Comparison of ENCODE assay signal across 13 mouse cellular contexts in the genomic region with DNA sequence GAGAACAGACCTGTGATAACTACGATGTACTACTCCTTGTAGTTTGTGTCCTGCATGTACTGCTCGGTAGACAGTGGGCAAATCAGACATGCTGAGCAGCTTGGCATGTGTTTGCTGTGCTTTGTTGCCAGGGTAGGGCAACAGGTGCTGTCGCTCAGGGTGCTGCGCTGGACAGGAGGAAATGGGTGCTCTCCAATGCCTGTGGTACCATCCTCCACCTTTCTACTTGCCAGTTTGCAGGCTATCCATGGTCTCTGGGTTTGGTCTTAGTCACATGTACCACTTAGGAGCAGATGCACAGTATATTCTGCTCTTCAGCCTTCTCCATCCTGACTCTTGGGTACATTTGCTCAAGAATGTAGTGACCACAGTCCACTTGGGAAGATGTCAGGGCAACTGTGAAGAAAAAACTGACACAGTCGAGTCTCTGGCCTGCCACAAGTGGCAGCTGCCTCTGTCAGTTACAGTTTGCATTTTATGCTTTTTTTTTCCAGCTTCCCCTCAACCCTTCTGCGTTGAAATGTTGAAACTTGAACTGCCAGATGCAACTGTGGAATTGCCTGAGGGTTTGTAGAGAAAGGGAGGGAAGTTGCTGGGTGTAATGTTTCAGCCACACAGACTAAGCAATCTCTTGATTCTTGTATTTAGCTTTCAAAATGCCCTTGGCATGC. TPM values are rescaled to one million over a fixed set of nuclear protein-coding genes. Genes with fewer than 3 reads are reported as not detected.
DNase-seq lines count a peak whose midpoint lies in the region; ATAC-seq and TF ChIP-seq lines count a peak whose summit lies in the region.
"Had no signal": no experiment of that assay in that cellular context is flagged by ENCODE, and none has a peak within 500 bp of the region (broad histone marks: within the 10 kb centered on the region; RNA-seq: fewer than 3 reads in every experiment).

No protein-coding gene starts in this region.

- peaks cover 45% of the 10 kb centered on the region for H3K79me2 ChIP-seq in myocyte (ENCODE audit: control insufficient read depth, insufficient read depth)

- WGBS in forebrain, embryonic 11.5 days: 86% methylated on average over 6 of the region's 6 CpGs
- WGBS in forebrain, embryonic 10.5 days: 85% methylated on average over 6 of the region's 6 CpGs
- WGBS in liver, embryonic 16.5 days (ENCODE audit: insufficient replicate concordance): 67% methylated on average over 6 of the region's 6 CpGs
- 72% methylated on average over 6 of the region's 6 CpGs for WGBS in liver, embryonic 12.5 days (ENCODE audit: insufficient replicate concordance)

- no peak overlapping the region; the same call in 1 of the 2 replicates for H3K9ac ChIP-seq in forebrain, embryonic 11.5 days (ENCODE audit: low read length)
- no peak overlapping the region for H3K9ac ChIP-seq in liver, embryonic 16.5 days (ENCODE audit: low read depth, low read length)
- no peak overlapping the region for H3K9ac ChIP-seq in liver, embryonic 12.5 days
- H3K9ac ChIP-seq: lung, embryonic 15.5 days had no signal

- H3K36me3 ChIP-seq in forebrain, embryonic 11.5 days (ENCODE audit: control insufficient read depth, insufficient read depth, low read length): no peaks in the 10 kb centered on the region; the same call in 1 of the 2 replicates
- H3K36me3 ChIP-seq in forebrain, embryonic 10.5 days (replicated peaks): peaks cover 91% of the 10 kb centered on the region
- no peaks in the 10 kb centered on the region; the same call in none of the 2 replicates for H3K36me3 ChIP-seq in liver, embryonic 16.5 days (ENCODE audit: control insufficient read depth, insufficient read depth)
- H3K36me3 ChIP-seq in liver, embryonic 12.5 days: peaks cover 76% of the 10 kb centered on the region
- H3K36me3 ChIP-seq in myocyte (ENCODE audit: control insufficient read depth, insufficient read depth): peaks cover 23% of the 10 kb centered on the region

- no peaks in the 10 kb centered on the region for H3K4me1 ChIP-seq in forebrain, embryonic 11.5 days (replicated peaks; ENCODE audit: control insufficient read depth, insufficient read depth, low read length)
- H3K4me1 ChIP-seq in forebrain, embryonic 10.5 days: peaks cover 6% of the 10 kb centered on the region; the same call in 1 of the 2 replicates
- no peaks in the 10 kb centered on the region for H3K4me1 ChIP-seq in liver, embryonic 16.5 days (ENCODE audit: control insufficient read depth, low read depth, low read length)
- H3K4me1 ChIP-seq in liver, embryonic 12.5 days: no peaks in the 10 kb centered on the region
- H3K4me1 ChIP-seq in embryonic fibroblast, embryonic 13.5 days (ENCODE audit: control insufficient read depth, insufficient read depth, low read length): peaks cover 16% of the 10 kb centered on the region
- H3K4me1 ChIP-seq: lung, embryonic 15.5 days had no signal

- no peak for TF ChIP-seq POLR2A in embryonic fibroblast, embryonic 13.5 days (IDR thresholded peaks at IDR 0.05; ENCODE audit: low read depth, low read length)
- TF ChIP-seq POLR2A in myocyte (IDR thresholded peaks at IDR 0.05; ENCODE audit: insufficient read length, low read depth): peak; percentile 50

- H3ac ChIP-seq in myocyte (ENCODE audit: control insufficient read depth, insufficient read length): no peak overlapping the region

- H3K27me3 ChIP-seq in forebrain, embryonic 11.5 days (ENCODE audit: control insufficient read depth, insufficient read depth, low read length): no peaks in the 10 kb centered on the region
- no peaks in the 10 kb centered on the region for H3K27me3 ChIP-seq in forebrain, embryonic 10.5 days (ENCODE audit: poor library complexity, severe bottlenecking)
- H3K27me3 ChIP-seq in liver, embryonic 16.5 days (ENCODE audit: control insufficient read depth, insufficient read depth, low read depth, low read length): no peaks in the 10 kb centered on the region
- H3K27me3 ChIP-seq in liver, embryonic 12.5 days (replicated peaks): no peaks in the 10 kb centered on the region
- no peaks in the 10 kb centered on the region for H3K27me3 ChIP-seq in myocyte (ENCODE audit: control insufficient read depth, insufficient read depth, insufficient read length)
- H3K27me3 ChIP-seq: lung, embryonic 15.5 days; Patski had no signal

- no peak overlapping the region for H3K4me3 ChIP-seq in forebrain, embryonic 11.5 days (ENCODE audit: low read depth, low read length)
- no peak overlapping the region for H3K4me3 ChIP-seq in forebrain, embryonic 10.5 days
- H3K4me3 ChIP-seq in liver, embryonic 16.5 days (ENCODE audit: low read depth, low read length): no peak overlapping the region
- H3K4me3 ChIP-seq in liver, embryonic 12.5 days: no peak overlapping the region
- H3K4me3 ChIP-seq in embryonic fibroblast, embryonic 13.5 days (ENCODE audit: insufficient read depth, low read length): no peak overlapping the region
- H3K4me3 ChIP-seq in myocyte: peak overlapping the region; percentile 2
- H3K4me3 ChIP-seq: lung, embryonic 15.5 days had no signal

- H3K27ac ChIP-seq in forebrain, embryonic 11.5 days (ENCODE audit: low read depth, low read length): no peak overlapping the region
- H3K27ac ChIP-seq in forebrain, embryonic 10.5 days: no peak overlapping the region
- H3K27ac ChIP-seq in liver, embryonic 16.5 days (ENCODE audit: low read length): 0 out of 2 replicates have a peak overlapping the region, but pooled peaks have one; percentile 14
- H3K27ac ChIP-seq in liver, embryonic 12.5 days: no peak overlapping the region
- H3K27ac ChIP-seq in embryonic fibroblast, embryonic 13.5 days (ENCODE audit: insufficient read depth, low read length): 0 out of 2 replicates have a peak overlapping the region, but pooled peaks have one; percentile 2
- H3K27ac ChIP-seq: lung, embryonic 15.5 days had no signal

- DNase-seq in forebrain, embryonic 11.5 days (ENCODE audit: low spot score): peak; percentile 22
- no peak for DNase-seq in forebrain, embryonic 10.5 days (ENCODE audit: extremely low spot score, low spot score)
- no peak for DNase-seq in heart, adult 18-20 months
- no peak for DNase-seq in adrenal gland, postnatal 10 days
- DNase-seq: B cell, adult 2 months; heart, postnatal 10 days had no signal

- no peak for ATAC-seq in forebrain, embryonic 11.5 days (replicated peaks; ENCODE audit: low FRiP score)
- no peak for ATAC-seq in liver, embryonic 16.5 days (ENCODE audit: low read depth)
- no peak for ATAC-seq in liver, embryonic 12.5 days
- ATAC-seq: intestine, postnatal 0 days; Patski had no signal

- no peak overlapping the region for H3K4me2 ChIP-seq in forebrain, embryonic 11.5 days (ENCODE audit: low read depth, low read length, severe bottlenecking)
- H3K4me2 ChIP-seq in liver, embryonic 16.5 days (ENCODE audit: low read depth, low read length): no peak overlapping the region
- H3K4me2 ChIP-seq in liver, embryonic 12.5 days: no peak overlapping the region
- H3K4me2 ChIP-seq in myocyte (ENCODE audit: low read depth): peak overlapping the region; percentile 73
- H3K4me2 ChIP-seq: lung, embryonic 15.5 days had no signal

- TF ChIP-seq CTCF in embryonic fibroblast, embryonic 13.5 days (IDR thresholded peaks at IDR 0.05; ENCODE audit: borderline replicate concordance, insufficient read depth, low read length): no peak

- H3K9me3 ChIP-seq in forebrain, embryonic 11.5 days (ENCODE audit: control insufficient read depth, low read length): no peaks in the 10 kb centered on the region
- H3K9me3 ChIP-seq in forebrain, embryonic 10.5 days: no peaks in the 10 kb centered on the region
- H3K9me3 ChIP-seq in liver, embryonic 16.5 days (replicated peaks; ENCODE audit: control insufficient read depth, low read length): no peaks in the 10 kb centered on the region
- H3K9me3 ChIP-seq in liver, embryonic 12.5 days (replicated peaks): no peaks in the 10 kb centered on the region
- H3K9me3 ChIP-seq: lung, embryonic 15.5 days had no signal

TF ChIP-seq in myocyte, 11 proteins besides CTCF, POLR2A, EP300 and RAD21 (continues in another document):
- peak; percentile 78 to 96 (median 94) for TF ChIP-seq MYOG (IDR thresholded peaks at IDR 0.05; ENCODE audit: control insufficient read depth in 1 of 3, insufficient read depth in 1 of 3, insufficient read length in 2 of 3, low read depth in 2 of 3)
- TF ChIP-seq TCF3 (IDR thresholded peaks at IDR 0.05; ENCODE audit: insufficient read length, low read depth): peak; percentile 76
- no peak for TF ChIP-seq E2F4 (IDR thresholded peaks at IDR 0.05; ENCODE audit: insufficient read depth)

RNA-seq across cellular contexts. Expression of a gene that starts 24.4 kb away (rescaled TPM):
- polyA plus RNA-seq in forebrain, embryonic 11.5 days (2014; fragmentation: Nextera tagmentation; extraction: Ambion mirVana): 13.6 and 15.3 TPM in 2 replicates
- 22.7 and 25.0 TPM in 2 replicates for polyA plus RNA-seq in forebrain, embryonic 10.5 days (2016; fragmentation: Nextera tagmentation; extraction: Ambion mirVana)
- 8.1 and 8.2 TPM in 2 replicates for polyA plus RNA-seq in liver, embryonic 16.5 days (2015; fragmentation: Nextera tagmentation; extraction: Ambion mirVana)
- 13.4 and 14.2 TPM in 2 replicates for polyA plus RNA-seq in liver, embryonic 12.5 days (2016; fragmentation: Nextera tagmentation; extraction: Ambion mirVana)
- 17.4 and 21.7 TPM in 2 replicates for polyA plus RNA-seq in embryonic fibroblast, embryonic 13.5 days (2011; ENCODE audit: insufficient read length, low read depth, missing spikeins)
- polyA plus RNA-seq in myocyte (2012; fragmentation: generic; extraction: Trizol): 27.4 TPM
- total RNA-seq in heart, adult 18-20 months (2021): 10 to 100 TPM; 24.0 to 31.6 TPM
- 10 to 100 TPM; 17.0 to 19.8 TPM for total RNA-seq in adrenal gland, postnatal 10 days (2021)

RNA-seq across cellular contexts. Expression of a gene that starts 43.0 kb away (rescaled TPM):
- 5.6 and 6.2 TPM in 2 replicates for polyA plus RNA-seq in forebrain, embryonic 11.5 days (2014; fragmentation: Nextera tagmentation; extraction: Ambion mirVana)
- polyA plus RNA-seq in forebrain, embryonic 10.5 days (2016; fragmentation: Nextera tagmentation; extraction: Ambion mirVana): 2.8 and 3.6 TPM in 2 replicates
- polyA plus RNA-seq in liver, embryonic 16.5 days (2015; fragmentation: Nextera tagmentation; extraction: Ambion mirVana): 0.28 and 0.34 TPM in 2 replicates
- 0.60 and 0.87 TPM in 2 replicates for polyA plus RNA-seq in liver, embryonic 12.5 days (2016; fragmentation: Nextera tagmentation; extraction: Ambion mirVana)
- polyA plus RNA-seq in embryonic fibroblast, embryonic 13.5 days (2011; ENCODE audit: insufficient read length, low read depth, missing spikeins): 3.1 and 3.6 TPM in 2 replicates
- 0.97 TPM for polyA plus RNA-seq in myocyte (2012; fragmentation: generic; extraction: Trizol)
- total RNA-seq in heart, adult 18-20 months (2021): 1 to 10 TPM; 2.0 to 2.9 TPM
- total RNA-seq in adrenal gland, postnatal 10 days (2021): 1 to 10 TPM; 2.3 to 2.8 TPM

RNA-seq across cellular contexts. Expression of a gene that starts 54.3 kb away (rescaled TPM):
- 13.1 and 13.2 TPM in 2 replicates for polyA plus RNA-seq in forebrain, embryonic 11.5 days (2014; fragmentation: Nextera tagmentation; extraction: Ambion mirVana)
- 13.5 and 13.8 TPM in 2 replicates for polyA plus RNA-seq in forebrain, embryonic 10.5 days (2016; fragmentation: Nextera tagmentation; extraction: Ambion mirVana)
- 1.3 and 1.5 TPM in 2 replicates for polyA plus RNA-seq in liver, embryonic 16.5 days (2015; fragmentation: Nextera tagmentation; extraction: Ambion mirVana)
- polyA plus RNA-seq in liver, embryonic 12.5 days (2016; fragmentation: Nextera tagmentation; extraction: Ambion mirVana): 3.6 and 4.8 TPM in 2 replicates
- 8.0 and 11.9 TPM in 2 replicates for polyA plus RNA-seq in embryonic fibroblast, embryonic 13.5 days (2011; ENCODE audit: insufficient read length, low read depth, missing spikeins)
- polyA plus RNA-seq in myocyte (2012; fragmentation: generic; extraction: Trizol): 1.5 TPM
- 1 to 10 TPM; 4.3 to 6.8 TPM for total RNA-seq in heart, adult 18-20 months (2021)
- 10 to 100 TPM in 1 of 2 experiments, 1 to 10 TPM in 1; 7.3 to 11.4 TPM for total RNA-seq in adrenal gland, postnatal 10 days (2021)

Comparison
In these comparisons a context has a peak if more than half of its experiments do, and no peak if none do; other contexts are left out.
1. H3K27ac ChIP-seq: peak in liver, embryonic 16.5 days (single experiment) and embryonic fibroblast, embryonic 13.5 days (single experiment); none in forebrain, embryonic 11.5 days (single experiment), forebrain, embryonic 10.5 days (single experiment) and liver, embryonic 12.5 days (single experiment).